Mouse (Mus musculus): ENCODE results near the gene Timmdc1.

- no peak for TF ChIP-seq CTCF (IDR thresholded peaks at IDR 0.05; ENCODE audit: borderline replicate concordance, control insufficient read depth, extremely low read depth, insufficient read depth, low read length, poor library complexity)
- no peak for TF ChIP-seq POLR2A (IDR thresholded peaks at IDR 0.05; ENCODE audit: control insufficient read depth, extremely low read depth, insufficient read depth, low read length, poor library complexity)
Observed at GRCm38 (mm10) chr16:38466089-38466488, 56.4 kb downstream of the Timmdc1 start.

Data from thymus, adult 2 months (tissue).